Mouse (Mus musculus) MEL (cell line): ENCODE data around the gene Rccd1.

Source experiments
- CTCF ChIP-seq, 3 experiments: IDR thresholded peaks in 2 of 3; conservative IDR thresholded peaks in 1 of 3; 2 replicates each; pipeline ENCODE4 v1.5.1; 2011 to 2012; ENCODE audit warnings: low read length in 3 of 3, low read depth in 2 of 3, mild to moderate bottlenecking in 2 of 3, improper control_type of control experiment in 1 of 3, inconsistent platforms in 1 of 3, mixed read lengths in 1 of 3, moderate library complexity in 1 of 3; ENCODE audit not compliant: control insufficient read depth in 1 of 3, insufficient read depth in 1 of 3, poor library complexity in 1 of 3, severe bottlenecking in 1 of 3
- TCF12 ChIP-seq: IDR thresholded peaks from 2 replicates; pipeline ENCODE4 v1.6.1; 2014; ENCODE audit warnings: low read depth, mild to moderate bottlenecking, inconsistent platforms, low read length, improper control_type of control experiment, moderate library complexity

DNA sequence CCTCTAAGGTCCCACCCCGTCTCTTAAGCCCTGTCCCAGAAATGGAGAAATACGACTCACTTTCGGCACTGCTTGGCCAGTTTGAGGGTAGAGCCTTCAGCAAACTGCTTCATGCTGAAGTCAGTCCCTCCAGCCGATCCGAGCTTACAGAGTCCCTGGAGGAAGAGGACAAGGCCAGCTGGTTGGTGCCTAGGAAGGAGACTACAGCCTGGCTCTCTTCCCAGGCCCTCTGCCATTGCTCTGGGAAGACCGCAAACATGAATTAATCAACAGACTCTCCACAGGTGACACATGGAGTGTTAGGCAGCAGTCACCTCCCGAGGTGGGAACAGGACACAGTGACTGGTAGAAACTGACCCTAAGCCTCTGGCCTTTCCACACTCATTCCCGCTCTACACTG is 6.0 kb upstream of the Rccd1 start:
- TF ChIP-seq TCF12 (no peak), CTCF (IDR thresholded peaks at IDR 0.05 in 2 of 3, conservative IDR thresholded peaks at IDR 0.05 in 1 of 3; ENCODE audit: control insufficient read depth in 1 of 3, insufficient read depth in 1 of 3, low read depth in 2 of 3, low read length in 3 of 3, poor library complexity in 1 of 3, severe bottlenecking in 1 of 3) (no peak)
